Mouse (Mus musculus) monocyte, adult 5-6 weeks (primary cell): ENCODE data around the gene Ppp1r37. TPM values are rescaled to one million over a fixed set of nuclear protein-coding genes. Genes with fewer than 3 reads are reported as not detected.
A peak's percentile ranks its signal among the peaks of the same experiment; 100 is the strongest.

Experiments
- ATAC-seq: fragments of 153-309, 156-312 bp; replicated peaks from 2 replicates; pipeline ENCODE4 v1.8.0; 2017; ENCODE audit warnings: mild to moderate bottlenecking; ENCODE audit not compliant: low TSS enrichment, insufficient number of reproducible peaks, severe bottlenecking, poor library complexity, low FRiP score
- total RNA-seq: library from RNA; stranded (forward); fragments of 200-1000, 200-491, 200-594 nt; gene quantifications from 3 replicates; pipeline ENCODE4 v1.2.3, GENCODE M21; 2017

The Ppp1r37 gene
- total RNA-seq, 1 experiment from 2014 or later, result 8.9 TPM

DNA sequence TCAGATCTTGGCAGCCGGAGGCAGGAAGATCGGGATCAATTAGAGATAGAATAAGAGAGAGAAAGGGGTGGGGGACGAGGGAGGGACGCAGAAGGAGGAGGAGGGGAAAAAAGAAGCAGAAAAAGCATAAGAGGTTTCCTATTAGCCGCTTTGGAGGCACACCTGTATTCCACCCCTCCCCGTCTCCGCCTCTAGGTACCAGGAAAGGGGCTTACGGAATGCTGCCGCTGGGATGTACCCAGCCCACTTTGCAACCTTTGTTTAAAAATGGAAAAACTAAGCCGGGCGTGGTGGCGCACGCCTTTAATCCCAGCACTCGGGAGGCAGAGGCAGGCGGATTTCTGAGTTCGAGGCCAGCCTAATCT, 10.9 kb upstream of the Ppp1r37 start:
- no peak for ATAC-seq

DNA sequence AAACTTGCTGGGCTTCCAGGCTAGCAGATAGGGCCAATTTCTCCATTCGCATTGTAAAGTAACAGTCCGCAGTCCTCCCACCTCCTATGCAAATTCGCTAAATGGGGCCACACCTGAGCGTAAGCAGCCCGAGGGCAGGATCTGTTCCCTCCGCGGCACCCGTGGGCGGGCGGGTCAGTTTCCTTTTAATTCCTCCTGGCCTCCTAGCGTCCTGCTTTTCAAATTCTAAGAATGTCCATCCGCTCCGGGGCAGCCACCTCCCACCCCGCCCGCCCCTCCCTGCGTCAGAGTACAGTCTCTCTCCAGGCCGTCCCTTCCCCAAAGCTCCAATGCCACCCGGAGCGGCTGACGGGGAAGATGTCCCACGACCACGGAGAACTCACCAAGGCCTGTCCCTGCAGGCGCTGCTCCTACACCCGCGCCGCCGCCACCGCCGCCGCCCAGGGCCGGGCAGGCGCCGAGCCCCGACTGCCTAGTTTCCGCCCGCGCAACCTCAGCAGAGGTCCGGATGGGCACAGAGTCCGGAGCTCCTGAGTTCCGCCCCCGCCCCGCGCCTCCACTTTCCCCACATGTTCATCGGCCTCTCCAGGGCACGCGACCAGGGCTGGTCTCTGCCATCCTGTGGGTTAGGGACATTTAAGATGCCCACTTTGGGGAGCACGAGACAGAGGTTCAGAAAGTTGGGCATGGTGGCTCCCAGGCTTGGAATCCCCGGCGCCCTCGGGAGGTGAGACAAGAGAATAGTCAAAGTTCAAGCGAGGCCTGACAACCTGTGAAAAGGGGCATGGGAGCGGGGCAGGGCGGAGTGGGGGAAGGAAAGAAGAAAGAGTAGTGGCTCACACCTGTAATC, 10.3 kb upstream of the Ppp1r37 start:
- ATAC-seq, result peak; percentile 59

DNA sequence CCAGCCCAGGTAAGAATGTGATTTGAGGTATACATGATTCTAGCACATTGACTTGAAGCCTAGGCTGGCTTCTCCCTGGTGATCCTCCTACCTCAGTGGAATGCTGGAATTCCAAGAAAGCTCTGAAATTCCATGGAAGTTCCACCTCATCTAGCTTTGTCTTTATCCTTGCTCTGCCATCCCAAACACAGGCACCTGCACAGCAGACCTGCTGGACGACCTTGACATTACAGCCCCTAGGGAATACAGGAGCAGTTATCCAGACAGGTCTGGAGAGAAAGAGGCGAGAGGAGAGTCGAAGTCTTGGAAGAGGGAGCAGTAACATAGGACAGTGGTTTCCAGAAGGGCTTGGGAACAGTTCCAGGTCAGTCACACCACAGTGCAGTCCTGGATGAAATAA, 6.8 kb upstream of the Ppp1r37 start:
- no peak for ATAC-seq

DNA sequence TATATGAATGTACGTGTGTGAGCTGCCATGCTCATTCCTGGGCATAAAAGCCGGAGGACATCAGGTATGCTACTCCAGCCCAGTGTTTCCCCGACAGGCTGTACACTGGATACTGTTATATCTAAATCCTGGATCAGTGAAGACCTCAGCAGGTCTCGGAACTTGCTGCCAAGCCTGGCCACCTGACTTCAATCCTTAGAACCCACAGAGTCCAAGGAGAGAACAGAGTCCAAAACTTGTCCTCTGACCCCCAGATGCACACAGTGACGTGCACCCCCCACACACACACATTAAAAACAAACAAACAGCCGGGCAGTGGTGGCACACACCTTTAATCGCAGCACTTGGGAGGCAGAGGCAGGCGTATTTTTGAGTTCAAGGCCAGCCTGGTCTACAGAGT, 4.5 kb upstream of the Ppp1r37 start:
- ATAC-seq, result no peak

DNA sequence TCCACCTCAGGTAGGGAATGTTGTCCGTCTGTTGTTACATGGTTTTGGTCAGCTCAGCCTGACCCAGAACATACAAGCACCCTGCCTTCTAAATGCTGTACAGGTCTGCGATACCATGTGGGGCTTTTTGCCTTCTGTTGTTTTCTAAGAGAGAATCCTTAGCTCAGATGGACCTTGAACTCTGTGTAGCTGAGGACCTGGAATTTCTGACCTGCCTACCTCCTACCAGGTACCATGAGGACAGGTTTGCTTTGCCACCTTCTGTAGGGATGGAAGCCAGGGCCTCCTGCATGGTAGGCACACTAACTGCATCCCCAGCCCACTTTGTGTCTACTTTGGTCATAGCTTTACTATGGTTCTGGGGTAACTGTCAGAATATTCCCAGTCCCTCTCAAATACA, 2.9 kb upstream of the Ppp1r37 start:
- ATAC-seq, result no peak

DNA sequence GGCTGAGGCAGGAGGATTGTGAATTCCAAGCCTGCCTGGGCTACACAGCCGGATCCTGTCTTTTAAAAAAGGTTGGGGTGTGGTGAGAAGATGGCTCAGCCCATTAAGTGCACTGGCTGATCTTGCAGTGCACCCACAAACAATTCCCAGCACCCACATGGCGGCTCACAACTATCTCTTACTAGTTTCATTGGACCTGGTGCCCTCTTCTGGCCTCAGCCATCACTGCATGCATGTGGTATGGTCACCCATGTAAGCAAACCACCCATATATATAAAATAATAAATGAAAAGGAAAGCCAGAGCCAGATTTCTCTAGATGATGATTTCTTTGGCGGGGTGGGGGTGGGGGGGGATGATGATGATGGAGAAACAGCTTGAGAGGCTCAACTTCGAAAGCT, 1.6 kb upstream of the Ppp1r37 start:
- no peak for ATAC-seq

DNA sequence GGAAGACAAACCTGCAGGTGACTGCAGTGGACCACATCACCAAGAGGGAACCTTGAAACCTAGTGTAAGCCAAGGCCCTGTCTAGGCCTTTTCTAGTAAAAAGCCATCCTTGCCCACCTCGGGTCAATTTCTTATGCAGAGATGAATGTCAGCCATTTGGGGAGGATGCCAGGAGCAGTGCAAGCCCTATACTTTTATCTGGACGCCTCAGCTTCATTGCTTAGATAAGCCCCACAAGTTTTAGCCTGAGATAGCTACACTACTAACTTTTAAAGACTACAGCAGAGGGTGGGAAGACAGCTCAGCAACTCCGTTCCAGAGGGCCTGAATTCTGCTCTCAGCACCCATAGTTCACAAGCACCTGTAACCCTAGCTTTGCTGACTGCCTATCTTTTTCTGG, 1.0 kb upstream of the Ppp1r37 start:
- no peak for ATAC-seq

DNA sequence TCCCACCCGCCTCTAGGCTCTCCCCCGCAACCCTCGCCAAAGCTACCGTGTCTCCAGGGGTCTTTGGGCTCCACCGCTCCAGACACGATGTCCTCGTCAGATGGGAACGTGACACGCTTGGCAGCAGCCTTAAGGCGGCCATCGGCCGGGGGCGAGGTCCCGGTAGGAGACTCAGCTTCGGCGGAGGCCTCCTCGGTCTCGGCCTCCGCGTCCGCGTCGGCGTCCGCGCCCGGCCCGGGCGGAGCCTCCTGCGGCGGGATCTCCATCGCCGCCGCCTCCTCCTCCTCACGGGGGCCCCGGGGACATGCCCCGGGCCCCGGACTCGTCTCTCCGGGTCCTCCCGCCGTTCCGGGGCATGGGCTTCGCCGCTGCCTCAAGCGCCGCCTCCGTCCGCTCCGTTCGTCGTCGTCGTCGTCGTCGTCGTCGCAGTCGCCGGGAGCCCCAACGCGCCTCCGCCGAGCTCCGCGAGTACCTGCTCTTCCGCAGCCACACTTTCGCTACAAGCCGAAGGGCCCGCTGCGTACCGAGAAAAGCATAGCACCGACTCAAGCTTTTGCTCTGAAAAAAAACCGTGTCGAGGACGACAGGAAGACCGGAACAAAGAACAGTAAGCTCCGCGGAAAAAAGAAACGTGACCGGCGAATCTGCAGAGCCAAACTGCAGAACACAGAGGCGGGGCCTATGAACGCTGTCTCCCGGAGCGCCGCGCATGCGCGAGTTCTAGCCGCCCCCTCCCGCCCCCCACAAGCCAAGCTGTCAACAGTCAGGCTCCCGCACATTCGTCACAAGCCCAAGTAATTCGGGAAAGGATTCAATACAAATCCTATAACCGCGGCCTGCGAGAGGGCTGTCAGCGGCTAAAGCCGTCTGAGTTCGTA, 872 bp downstream of the Ppp1r37 start:
- peak; percentile 54 for ATAC-seq

DNA sequence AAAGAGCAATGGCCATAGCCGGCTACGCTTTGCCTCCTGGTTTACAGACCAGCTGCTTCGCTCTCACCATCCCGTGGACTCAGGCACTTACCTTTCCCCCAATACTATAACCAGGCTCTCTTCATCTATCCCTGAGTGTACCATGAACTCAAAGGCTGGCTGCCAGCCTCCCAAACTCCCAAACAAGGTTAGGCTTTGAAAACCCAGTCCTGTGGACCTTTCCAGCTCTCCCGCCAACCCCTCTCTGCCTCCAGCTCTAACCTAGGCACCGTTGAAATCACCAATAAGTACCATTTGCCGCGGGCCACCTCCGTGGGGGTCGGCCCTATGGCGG, 1.5 kb downstream of the Ppp1r37 start:
- ATAC-seq, result no peak

DNA sequence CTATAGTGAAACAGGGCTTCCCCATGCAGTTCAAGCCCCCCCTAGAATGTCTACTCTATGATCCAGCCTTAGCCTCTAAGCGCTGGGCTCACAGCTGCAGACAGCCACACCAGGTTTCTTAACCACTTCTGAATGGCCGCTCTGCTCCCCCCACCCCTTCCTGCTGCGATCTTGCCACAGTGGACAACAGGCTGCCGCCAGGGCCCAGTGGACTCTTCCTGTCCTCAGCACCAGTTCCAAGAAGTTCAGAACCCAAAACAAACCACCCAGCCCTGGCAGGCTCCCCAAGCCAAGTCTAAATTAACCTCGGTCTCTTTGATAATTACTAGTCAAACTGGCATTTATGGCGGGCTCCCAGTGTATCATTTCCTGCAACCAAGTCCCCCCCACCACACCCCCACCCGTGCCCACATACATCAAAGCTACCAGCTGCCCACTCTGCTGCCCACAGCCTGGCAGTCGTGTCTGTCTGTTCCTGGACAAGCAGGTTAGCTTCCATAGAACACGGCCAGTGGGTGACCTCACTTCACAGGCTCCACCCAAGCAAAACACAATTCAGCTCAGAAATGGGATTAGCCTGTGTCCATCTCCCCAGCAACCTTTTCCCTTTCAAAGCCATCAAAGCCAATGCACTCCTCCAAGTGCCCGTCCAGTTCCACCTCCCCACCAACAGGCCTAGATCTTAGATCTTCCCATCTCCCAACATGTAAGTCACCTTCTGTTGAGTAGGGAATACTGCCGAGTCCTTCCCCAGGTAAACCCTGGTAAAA, 2.2 kb downstream of the Ppp1r37 start:
- no peak for ATAC-seq

DNA sequence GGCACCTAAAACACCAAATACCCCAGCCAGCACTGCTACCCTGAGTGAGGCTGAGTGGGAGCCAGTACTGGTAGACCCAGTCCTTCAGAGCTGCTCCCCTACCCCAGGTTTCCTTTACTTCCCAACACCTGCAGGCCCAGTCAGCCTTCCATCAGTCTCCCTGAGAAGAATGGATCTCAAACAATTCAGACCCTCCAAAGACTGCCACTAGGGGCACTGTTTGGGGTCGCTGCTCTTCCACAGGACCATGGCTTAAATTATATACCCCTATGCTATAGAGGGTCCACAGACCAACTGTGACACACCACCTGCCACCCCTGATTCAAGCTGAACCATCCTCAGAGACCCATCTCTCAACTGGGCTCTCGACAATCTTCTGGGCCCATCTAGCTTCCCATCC, 3.9 kb downstream of the Ppp1r37 start:
- ATAC-seq, result no peak

DNA sequence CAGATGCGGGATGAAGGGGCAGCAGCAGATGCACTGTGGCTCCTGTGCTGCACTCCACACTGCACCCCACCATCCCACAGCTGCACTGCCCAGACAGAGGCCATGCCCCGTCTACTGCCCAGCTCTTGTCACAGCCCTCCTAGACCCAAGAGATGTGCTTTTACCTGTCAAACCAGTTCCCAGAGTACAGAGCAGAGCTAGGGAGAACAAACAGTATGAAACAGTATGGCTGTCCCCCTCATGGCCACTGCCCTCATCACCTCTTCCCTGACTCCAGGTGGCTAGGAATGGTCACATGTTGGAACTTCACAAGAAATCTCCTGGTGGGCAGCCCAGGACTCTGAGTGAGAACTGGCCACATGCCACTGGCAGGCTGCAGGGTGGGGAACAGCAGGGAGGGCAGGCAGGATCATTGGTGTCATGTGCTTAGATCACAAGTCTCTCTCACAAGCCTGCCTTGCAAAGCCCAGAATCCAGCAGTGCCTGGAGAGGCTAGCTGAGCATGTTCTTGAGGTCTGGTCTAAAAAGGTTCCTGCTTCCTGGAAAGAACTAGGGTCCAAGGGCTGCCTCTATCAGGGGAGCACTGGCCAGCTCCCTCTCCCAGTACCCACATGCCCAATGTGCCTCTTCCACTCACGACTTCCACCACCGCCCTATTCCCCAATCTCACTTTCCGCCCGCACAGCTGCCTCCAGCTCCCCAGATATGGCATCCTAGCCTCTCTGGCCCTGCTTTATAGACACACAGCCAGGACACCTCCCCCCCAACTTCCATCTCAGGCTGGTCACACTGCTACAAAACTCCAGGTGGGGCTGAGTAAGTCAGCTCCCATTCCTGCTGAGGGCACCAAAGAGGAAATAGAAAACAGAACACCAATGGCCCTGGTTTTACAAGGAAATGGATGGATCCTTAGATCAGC, 4.6 kb downstream of the Ppp1r37 start:
- no peak for ATAC-seq

DNA sequence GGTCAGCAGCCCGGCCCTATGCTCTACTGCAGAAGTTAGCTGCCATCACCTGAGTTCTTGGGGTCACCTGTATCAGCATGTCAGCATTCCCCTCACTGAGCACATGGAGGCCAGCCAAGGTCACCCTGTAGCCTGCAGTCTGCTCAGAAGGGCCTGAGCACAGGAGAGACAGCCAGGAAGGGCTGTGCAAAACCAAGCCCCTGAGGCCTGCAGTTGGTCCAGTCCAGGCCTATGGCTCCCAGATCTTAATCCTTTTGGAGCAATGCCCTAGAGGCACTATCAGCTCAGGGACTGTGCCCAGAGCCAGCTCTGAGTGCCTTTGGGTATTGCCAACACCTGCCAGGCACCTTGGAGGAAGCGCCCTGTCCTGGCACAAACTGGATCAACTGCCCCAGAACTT, 5.8 kb downstream of the Ppp1r37 start:
- ATAC-seq, result no peak

DNA sequence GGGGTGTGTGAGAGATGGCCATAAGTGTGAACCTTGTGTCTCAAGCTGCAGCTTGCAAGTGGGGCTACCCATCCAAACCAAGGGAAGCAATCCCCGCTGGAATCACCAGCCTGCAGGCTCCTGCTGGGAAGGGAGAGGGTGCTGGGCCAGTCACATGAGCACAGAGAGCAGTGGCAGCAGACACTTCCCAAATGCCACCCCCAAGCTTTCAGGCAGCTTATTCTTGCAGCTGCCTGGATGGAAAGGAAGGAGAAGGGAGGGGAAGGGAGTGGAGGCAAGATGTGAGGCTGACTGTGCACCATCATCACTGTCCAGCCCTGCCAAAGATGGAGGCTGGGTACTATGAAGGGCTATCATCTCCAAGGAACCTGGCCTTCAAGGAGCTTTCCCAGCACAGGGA, 8.7 kb downstream of the Ppp1r37 start:
- no peak for ATAC-seq

DNA sequence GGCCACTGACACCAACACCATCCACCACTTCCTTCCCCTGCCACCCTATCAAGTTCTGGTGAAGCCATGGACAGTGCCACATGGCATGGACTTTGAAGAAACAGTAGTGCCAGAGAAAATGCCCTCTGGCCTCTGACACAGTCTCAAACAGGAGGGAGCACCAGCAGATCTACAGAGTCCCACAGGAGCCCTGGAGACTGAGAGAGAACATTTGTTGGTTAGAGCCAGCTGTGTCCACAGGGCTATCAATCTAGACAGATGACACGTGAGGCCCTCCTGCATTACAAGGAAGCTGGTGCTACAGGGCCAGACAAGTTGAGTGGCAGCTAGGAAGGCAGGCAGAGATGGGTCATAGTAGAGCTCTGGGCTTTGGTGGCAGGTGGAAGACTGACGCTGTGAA, 10.4 kb downstream of the Ppp1r37 start:
- no peak for ATAC-seq

DNA sequence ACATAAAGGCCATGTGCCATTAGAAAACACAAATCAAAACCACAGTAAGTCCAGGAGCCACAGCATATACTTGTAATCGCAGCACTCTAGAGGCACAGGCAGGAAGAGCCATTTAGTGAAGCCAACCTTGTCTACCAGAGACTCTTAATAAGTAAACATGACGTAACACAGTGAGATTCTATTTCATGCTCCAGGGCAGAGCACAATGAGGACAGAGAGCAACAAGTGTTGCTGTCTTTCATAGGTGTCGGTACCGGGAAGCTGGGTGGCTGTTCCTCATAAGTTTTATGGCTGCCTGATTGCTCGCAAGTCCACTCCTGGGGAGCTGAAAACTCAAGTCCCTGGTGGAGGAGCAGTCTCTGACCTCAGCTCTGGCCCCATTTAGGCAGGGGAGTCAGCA, 11.2 kb downstream of the Ppp1r37 start:
- ATAC-seq, result no peak

DNA sequence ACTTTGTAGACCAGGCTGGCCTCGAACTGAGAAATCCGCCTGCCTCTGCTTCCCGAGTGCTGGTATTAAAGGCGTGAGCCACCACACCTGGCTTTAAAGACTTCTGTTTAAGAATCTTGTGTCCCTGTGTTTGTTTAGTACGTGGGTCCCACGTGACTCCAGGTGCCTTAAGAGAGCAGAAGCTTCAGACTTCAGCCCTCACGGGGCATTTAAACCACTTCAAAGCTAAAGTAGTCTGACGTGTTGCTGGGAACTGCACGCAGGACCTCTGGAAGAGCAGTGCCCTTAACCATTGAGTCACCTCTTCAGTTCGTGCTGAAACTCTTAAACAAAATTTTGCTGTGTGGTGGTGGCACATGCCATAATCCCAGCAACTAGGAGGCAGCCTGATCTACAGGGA, 13.5 kb downstream of the Ppp1r37 start:
- no peak for ATAC-seq

DNA sequence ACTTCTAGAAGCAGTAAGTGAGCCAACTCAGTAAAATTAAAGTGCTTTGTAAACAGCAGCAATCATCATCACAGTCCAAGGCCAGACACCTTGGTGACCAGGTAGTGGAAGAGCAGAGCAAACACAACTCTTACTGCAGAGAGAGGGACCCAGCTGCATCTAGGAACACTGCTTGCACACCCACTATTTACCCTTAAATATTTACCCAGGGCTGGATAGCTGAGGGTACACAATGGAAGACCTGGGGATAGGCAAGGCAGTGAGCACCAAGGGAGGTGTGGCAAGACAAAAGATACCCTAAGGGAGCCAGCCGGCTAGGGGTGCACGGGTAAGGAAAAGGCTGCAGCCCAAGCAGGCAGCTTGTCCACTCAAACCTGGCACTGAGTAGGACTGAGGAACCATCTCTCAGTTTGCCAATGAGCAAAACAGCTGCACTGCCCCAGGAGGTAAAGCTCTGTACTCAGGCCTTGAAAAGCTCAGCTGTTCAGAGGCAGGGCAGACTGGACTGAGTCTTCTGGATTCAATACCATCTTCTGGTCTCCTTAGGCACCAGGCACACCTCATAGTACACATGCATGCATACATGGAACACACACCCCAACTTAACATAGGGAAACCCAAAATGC, 15.4 kb downstream of the Ppp1r37 start:
- no peak for ATAC-seq
